Mouse (Mus musculus) olfactory bulb, adult 2 months (tissue): ENCODE data around the gene Cnksr3. TPM values are rescaled to one million over a fixed set of nuclear protein-coding genes. Genes with fewer than 3 reads are reported as not detected.

Experiments
- H3K27ac ChIP-seq: fragments of 200-500 bp; 2 replicates; pipeline ENCODE4 v1.5.1; 2012; ENCODE audit warnings: low read depth, low read length; ENCODE audit not compliant: insufficient read depth
- H3K4me1 ChIP-seq: fragments of 200-500 bp; 2 replicates; pipeline ENCODE4 v1.6.1; 2012; ENCODE audit warnings: low read length; ENCODE audit not compliant: control insufficient read depth, insufficient read depth
- H3K4me3 ChIP-seq: fragments of 200-500 bp; 2 replicates; pipeline ENCODE4 v1.5.1; 2012; ENCODE audit warnings: mild to moderate bottlenecking, low read depth, low read length, moderate library complexity; ENCODE audit not compliant: insufficient read depth
- CTCF ChIP-seq: fragments of 200-500 bp; IDR thresholded peaks from 2 replicates; pipeline ENCODE4 v1.5.1; 2012; ENCODE audit warnings: low read depth, mild to moderate bottlenecking, low read length, moderate library complexity; ENCODE audit not compliant: insufficient read depth
- POLR2A ChIP-seq: fragments of 200-500 bp; IDR thresholded peaks from 2 replicates; pipeline ENCODE4 v1.6.1; 2012; ENCODE audit warnings: mild to moderate bottlenecking, low read depth, low read length, moderate library complexity; ENCODE audit not compliant: insufficient read depth
- WGBS: fragments of 180-500 bp; shearing (Covaris S2); methylation state at CpG from one replicate; pipeline ENCODE4 v1.1.7; 2018; 5-methylcytosine and 5-hydroxymethylcytosine counted together
- polyA plus RNA-seq: library from polyadenylated mRNA; stranded (reverse); fragments of >200 nt; gene quantifications from 2 replicates; pipeline ENCODE4 v1.2.4, GENCODE M21; 2012; ENCODE audit warnings: low replicate concordance; ENCODE audit not compliant: missing spikeins, insufficient read depth, insufficient read length

The Cnksr3 gene
- polyA plus RNA-seq, 1 experiment, result not detected

DNA sequence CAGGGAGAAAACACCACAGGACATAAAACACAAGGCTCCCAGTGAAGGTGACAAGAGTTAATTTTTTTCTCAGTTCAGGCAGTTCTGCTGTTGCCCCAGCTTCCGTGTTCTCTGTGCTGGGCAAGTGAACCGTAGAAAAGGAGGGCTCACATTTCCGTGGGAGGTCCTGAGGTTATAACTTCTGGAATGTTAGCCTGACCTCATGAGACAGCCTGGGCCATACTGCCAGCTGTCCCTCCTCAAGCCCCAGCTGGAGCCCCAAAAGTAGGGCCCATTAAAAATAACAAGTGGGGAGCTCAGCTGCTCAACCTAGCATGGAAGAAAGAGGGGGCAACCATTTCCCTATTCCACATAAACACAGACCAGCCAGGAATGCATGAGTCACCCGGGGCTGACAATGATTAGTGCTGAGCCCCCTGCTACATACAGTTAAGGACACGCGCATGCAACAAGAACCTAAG is 28.8 kb downstream of the Cnksr3 start:
- Histone ChIP-seq H3K4me1 (peaks cover 7% of the 10 kb centered on the region), H3K4me3 (no peak overlapping the region), H3K27ac (no peak overlapping the region)
- 41% methylated on average over 6 of the region's 6 CpGs for WGBS
- TF ChIP-seq CTCF, result no peak
- no peak for TF ChIP-seq POLR2A

DNA sequence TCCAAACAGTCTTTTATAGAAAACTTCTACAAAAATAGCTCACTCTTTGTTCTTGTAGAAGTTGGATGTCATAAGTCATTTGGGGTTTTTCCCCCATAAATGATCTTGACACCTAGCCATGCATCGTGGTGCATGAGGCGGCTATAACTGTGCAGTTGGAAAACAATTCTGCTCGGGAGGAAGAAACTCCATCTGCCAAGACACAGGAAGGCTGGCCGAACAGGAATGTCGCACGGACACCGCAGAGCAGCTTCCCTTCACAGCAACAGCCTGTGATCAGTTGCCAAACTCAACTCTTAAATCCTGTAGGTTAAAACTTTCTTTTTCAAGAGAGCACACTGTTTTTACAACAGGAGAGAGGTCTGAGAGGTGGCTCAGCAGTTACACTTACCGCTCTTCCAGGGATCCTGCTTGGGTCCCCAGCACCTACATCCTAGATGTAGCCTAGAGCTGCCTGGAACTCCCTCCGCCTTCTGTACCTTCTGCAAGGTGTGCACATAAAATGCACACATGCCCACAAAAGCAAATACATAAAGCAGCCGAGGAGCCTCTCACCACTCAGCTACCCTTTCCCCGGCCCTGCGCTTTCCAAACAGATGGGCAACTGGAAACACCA is 29.4 kb downstream of the Cnksr3 start:
- Histone ChIP-seq H3K4me1 (peaks cover 7% of the 10 kb centered on the region), H3K4me3 (no peak overlapping the region), H3K27ac (no peak overlapping the region)
- 80% methylated on average over 12 of the region's 12 CpGs for WGBS
- TF ChIP-seq CTCF (no peak), POLR2A (no peak)

DNA sequence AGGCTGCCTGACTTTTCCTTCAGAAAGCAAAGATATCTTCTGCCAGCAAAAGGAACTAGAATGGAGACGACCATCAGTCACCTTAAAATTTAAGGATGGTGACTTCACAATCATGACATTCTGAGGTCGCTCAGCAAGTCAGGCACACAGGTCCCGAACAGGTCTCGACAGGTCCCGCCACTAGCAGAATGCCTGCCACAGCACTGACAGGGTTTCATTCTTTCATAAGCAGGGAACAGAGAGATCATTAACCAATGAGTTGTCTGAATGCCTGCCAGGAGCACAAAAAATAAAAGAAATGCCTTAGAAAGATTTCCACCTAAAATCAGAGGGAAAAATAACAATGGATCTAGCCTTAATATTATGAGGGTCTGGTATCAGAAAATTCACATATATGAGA is 31.7 kb downstream of the Cnksr3 start:
- Histone ChIP-seq H3K27ac (no peak overlapping the region), H3K4me3 (no peak overlapping the region), H3K4me1 (peaks cover 9% of the 10 kb centered on the region)
- no peak for TF ChIP-seq CTCF
- TF ChIP-seq POLR2A, result no peak
- WGBS, result 83% methylated on average over 5 of the region's 5 CpGs

DNA sequence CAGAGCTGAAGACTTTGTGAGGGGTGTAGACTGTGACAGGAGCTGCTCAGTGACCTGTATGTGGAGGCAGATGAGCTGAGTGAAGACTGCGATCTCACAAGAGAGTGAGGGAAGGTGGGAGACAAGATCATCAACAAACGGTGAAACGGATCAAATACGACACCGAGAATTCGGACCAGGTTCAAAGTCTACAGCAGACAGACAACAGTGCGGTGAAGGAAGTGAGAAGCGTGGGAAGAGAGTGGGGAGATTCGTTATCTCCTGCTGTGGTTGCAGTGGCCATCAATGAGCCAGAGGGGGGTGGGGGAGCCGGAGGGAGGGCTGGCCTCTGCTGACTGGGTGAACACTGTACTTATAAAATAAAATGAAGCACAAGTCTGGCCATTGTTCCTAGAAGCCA is 33.5 kb downstream of the Cnksr3 start:
- 83% methylated on average over 10 of the region's 10 CpGs for WGBS
- H3K27ac ChIP-seq, result no peak overlapping the region
- peaks cover 9% of the 10 kb centered on the region for H3K4me1 ChIP-seq
- H3K4me3 ChIP-seq, result no peak overlapping the region
- TF ChIP-seq CTCF (no peak), POLR2A (no peak)

DNA sequence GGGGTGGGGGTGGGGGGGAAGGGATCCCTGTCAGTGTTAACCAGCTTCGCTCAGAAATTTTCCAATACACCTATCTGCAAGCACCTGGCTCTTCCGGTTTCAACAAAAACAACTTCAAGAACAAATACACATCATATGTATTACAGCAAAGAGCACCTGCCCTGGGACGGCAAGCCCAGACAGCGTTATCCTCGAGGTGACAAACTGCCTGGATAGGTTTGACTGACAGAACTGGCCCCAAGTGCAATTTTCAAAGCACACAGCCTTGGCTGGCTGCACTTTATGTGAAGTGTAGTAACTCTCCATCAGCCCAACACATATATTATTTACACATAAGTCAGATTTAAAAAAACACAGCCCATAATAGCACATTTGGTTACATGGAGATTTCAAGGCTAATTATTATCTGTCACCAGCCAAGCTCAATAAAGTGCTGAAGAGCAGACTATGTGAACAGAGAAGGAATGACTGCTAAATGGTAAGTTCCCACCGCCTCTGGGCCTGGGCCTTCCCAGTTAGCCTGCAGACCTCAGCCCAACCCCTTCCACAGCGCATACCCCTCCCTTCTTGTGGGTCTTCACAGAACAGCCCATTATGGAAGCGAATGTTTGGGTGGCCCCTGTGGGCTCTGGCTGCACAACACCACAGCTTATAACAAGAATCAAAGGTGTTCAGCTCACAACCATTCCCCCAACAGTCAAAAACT is 35.7 kb downstream of the Cnksr3 start:
- Histone ChIP-seq H3K27ac (no peak overlapping the region), H3K4me1 (peaks cover 3% of the 10 kb centered on the region), H3K4me3 (no peak overlapping the region)
- no peak for TF ChIP-seq POLR2A
- TF ChIP-seq CTCF, result no peak
- WGBS, result 61% methylated on average over 8 of the region's 8 CpGs

DNA sequence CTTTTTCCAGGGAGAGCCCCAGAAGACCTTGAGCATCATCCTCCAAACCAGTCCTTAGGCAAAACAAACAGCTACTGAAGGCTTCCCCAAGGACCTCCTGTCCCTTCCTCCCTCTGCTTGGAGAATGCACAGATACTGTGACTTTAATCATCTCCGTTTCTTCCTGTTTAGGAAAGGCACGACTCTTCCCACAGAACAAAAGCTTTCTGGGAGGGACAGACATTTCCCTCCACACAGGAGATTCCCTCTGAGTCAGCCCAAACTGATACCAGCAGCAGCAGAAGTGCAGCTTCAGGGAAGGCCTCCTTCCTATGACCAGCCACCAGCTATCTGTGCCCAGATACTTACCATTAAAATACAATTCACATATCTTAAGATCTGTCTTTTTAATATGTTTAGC is 37.6 kb downstream of the Cnksr3 start:
- Histone ChIP-seq H3K27ac (no peak overlapping the region), H3K4me3 (no peak overlapping the region), H3K4me1 (peaks cover 3% of the 10 kb centered on the region)
- 24% methylated on average over 2 of the region's 2 CpGs for WGBS
- no peak for TF ChIP-seq POLR2A
- TF ChIP-seq CTCF, result no peak

DNA sequence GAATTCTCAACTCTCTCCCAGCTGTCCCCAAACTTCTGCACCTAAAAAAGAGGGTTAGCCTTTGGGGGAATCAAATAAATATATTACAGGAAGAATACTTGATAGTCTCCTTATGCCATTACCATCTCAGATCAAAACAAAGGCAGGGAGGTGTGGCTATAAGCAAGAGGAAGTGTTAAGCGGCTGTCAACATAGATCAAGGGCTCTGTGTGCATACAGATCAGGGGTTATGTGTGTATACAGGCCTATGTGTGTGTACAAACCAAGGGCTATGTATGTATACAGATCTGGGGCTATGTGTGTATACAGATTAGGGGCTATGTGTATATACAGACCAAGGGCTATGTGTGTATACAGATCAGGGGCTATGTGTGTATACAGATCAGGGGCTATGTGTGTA is 38.9 kb downstream of the Cnksr3 start:
- 80% methylated on average over 1 of the region's 1 CpGs for WGBS
- Histone ChIP-seq H3K4me3 (no peak overlapping the region), H3K4me1 (peaks cover 3% of the 10 kb centered on the region), H3K27ac (no peak overlapping the region)
- TF ChIP-seq CTCF (no peak), POLR2A (no peak)

DNA sequence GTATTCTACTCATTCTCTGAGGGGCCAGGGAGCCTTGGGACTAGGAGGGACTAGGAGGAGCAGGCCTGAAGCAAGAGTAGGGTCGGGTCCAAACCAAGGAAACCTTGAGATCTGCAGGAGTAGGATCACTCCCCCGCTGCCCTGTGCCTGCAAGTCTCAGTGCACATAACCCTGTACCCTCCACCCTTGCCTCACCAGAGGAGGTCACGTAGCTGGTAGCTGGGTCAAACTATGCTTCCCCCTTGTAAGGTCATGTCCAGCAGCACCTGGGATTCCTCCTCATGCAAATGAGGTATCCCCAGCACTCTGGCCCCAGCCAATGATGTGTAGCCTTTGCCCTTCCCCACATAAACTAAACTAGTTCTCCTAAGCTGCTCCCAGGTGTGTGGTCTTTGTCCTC is 41.6 kb downstream of the Cnksr3 start:
- Histone ChIP-seq H3K27ac (no peak overlapping the region), H3K4me3 (no peak overlapping the region), H3K4me1 (no peaks in the 10 kb centered on the region; the same call in 1 of the 2 replicates)
- 97% methylated on average over 3 of the region's 3 CpGs for WGBS
- TF ChIP-seq POLR2A, result no peak
- no peak for TF ChIP-seq CTCF

DNA sequence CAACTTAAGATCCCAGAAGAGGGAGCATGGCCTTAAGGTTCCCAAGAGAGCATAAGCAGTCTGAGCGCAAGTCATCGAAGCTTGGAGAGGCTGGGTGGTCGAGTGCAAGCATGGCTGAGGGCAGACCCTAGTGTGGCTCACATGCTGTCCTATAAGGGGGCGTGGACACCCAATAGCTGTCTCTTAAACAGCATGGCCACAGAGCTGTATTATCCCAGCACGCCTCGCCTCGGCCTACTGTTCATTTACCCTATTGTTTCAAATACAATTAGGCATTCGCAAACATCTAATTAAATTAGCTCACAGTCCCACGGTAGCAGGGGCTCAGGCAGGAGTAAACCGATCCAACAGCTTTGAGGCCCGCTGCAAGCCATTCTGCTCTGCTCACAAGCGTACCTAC is 49.0 kb downstream of the Cnksr3 start:
- TF ChIP-seq POLR2A, result no peak
- TF ChIP-seq CTCF, result no peak
- 49% methylated on average over 12 of the region's 12 CpGs for WGBS
- Histone ChIP-seq H3K27ac (no peak overlapping the region), H3K4me3 (no peak overlapping the region), H3K4me1 (peaks cover 8% of the 10 kb centered on the region)
